Mouse (Mus musculus) ovary, postnatal 14 days (tissue): ENCODE data around the gene Ppef1.
A peak's percentile ranks its signal among the peaks of the same experiment; 100 is the strongest.
"Not testable (repeated sequence)": the region's sequence is repeated elsewhere in the genome, so short reads cannot be mapped to it uniquely, and the experiment has no call there.

Experiments
- DNase-seq: peaks from one replicate; pipeline ENCODE4 v3.0.0; 2022; ENCODE audit warnings: low spot score

The Ppef1 gene

GRCm38 (mm10) chrX:160735650-160736049 is at the start of gene Ppef1:
Ppef1 (minus strand) TSS chrX:160735765.
- DNase-seq = no peak

GRCm38 (mm10) chrX:160782276-160782675 is 46.7 kb upstream of the Ppef1 start:
- no peak for DNase-seq

DNA sequence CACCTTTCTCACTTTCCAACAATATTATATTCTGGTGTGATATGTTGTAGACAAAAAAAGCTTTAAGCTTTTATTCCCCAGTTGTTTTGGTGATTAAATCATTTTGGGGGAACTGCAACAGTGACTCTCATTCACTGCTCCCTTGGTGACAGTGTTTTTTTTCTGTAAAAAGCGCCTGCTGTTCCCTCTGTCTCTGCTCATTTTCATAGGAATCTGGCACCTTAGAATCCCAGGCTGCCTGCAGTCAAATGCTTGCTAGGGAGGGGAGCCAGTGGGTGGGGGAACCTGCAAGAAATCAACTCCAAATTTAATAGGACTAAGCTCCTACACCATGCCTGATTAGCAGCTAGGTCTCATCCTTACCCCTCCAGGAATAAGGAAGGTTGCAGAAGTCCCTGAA is 37.5 kb upstream of the Ppef1 start:
- DNase-seq = no peak

DNA sequence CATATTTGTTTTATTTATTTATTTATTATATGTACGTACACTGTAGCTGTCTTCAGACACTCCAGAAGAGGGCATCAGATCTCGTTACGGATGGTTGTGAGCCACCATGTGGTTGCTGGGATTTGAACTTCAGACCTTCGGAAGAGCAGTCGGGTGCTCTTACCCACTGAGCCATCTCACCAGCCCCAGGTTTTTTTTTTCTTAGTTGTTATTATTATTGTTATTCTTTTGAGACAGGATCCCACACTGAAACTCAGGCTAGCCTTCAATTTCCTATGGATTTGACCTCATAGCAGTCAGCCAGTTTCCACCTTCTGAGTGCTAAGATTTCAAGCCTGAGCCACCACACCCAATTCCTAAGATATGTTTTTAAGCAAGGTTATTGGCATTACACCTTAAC is 34.1 kb upstream of the Ppef1 start:
- not testable (repeated sequence) for DNase-seq

GRCm38 (mm10) chrX:160767713-160768112 is 32.1 kb upstream of the Ppef1 start, which contains the start of gene Rs1:
Rs1 (plus strand) TSS chrX:160768013.
- DNase-seq = no peak

DNA sequence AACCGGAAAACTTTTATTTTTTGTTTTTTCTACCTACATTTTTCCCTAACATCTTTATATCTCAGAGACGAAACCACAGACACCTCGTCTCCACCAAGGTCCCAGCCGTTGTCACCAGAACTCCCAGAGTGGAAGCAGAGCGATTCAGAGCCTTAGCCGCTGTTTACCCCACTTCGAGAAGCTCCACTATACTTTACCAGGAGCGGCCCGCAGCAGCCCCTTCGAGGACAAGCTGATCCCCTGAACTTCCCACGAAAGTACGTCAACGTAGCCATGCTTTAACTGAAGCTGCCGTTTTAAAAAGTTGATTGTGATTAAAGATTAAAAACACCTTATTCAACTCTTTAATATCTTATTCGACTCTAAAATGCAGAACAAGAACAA is 30.7 kb upstream of the Ppef1 start:
- DNase-seq = no peak

DNA sequence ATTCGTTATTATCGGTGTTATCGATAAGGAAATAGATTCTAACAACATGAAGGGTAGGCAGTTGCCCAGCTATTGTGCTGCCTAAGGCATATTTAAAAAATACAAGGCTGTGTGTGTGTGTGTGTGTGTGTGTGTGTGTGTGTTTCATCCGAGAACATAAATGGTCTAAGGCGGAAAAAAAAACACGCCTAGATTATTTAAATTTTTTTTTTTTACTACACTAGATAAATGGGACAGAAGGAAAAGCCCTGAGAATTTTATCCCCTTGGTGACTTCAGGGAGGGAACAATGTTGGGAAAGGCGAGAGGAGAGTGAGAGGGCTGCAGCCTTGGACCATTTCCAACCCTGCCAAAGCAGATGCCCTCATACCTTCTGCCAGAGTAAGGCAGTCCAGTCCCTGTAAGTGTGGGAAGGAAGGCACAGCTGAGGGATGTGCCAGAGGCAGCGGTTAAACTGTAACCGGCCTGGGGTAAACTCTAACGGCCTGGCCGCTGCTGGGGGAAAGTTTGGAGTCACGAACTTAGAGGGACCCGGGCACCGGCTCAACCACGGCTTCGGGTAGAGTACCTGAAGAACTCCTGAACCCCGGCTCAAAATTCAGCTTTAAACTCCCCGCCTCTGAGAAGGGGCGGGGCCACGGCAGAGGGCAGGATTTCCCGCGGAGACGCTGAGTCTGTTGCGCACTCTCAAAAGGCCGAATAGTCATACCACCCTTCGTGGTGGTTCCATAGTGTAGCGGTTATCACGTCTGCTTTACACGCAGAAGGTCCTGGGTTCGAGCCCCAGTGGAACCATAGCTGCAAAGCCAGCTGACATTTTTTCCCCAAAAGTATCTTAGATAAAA is 30.0 kb upstream of the Ppef1 start:
- peak; percentile 93 for DNase-seq

DNA sequence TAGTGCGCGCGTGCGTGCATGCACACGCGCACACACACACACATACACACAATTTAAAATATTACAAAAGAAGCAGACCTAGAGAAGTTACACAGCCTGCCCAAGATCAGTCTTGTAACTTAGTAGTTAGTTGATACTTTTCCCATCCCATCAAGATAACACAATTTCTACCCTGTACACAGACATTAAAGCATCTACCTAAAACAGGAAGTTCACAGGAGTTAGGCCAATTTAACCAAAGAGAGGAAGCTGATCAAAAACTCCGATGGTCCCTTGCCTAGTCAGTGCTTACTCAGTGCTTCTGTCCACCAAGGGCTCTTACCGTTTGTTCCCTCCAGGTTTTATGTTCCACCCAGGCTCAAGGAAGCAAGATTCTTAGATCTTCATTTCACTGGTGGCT is 15.2 kb upstream of the Ppef1 start:
- no peak for DNase-seq

DNA sequence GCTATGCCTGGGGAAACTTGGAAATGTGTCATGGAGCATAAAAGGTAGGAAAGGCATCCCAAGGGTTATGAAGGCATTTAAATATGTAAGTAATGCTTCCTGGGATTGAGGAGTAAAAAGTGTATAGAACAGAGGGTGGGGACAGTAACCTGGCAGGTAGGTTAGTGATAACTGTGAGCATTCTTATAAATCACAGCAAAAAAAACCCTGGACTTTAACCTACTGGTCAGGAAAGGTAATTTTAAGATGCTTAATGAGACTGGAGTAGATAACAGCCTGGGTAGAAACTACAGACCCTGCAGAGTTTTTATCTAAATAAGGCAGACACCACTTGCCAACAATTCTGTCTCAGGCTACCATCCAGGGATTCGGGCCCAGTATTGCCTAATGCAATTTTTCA is 13.1 kb upstream of the Ppef1 start:
- no peak for DNase-seq

- no peak for DNase-seq
Observed at GRCm38 (mm10) chrX:160745399-160745798, 9.8 kb upstream of the Ppef1 start.

GRCm38 (mm10) chrX:160699171-160699570 is 36.4 kb downstream of the Ppef1 start:
- DNase-seq = no peak

DNA sequence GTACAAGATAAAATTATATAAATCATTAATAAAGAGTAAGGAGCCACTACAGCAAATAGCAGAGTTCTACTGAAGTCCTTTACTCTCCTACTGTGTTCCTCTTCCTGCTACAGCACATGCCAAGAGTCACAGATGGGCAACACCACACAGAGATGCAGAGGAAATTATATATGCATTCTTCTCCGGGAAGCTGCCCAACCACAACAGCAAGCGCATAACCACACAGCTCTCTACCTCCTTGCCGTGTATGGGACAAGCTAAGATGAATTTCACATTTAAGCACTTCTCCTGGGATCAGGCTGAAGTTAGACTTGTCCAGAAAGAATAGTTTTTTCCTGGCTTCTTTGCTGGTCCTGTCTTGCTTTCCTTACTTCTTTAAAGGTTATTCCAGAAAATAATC is 44.0 kb downstream of the Ppef1 start:
- no peak for DNase-seq

- no peak for DNase-seq
Observed at GRCm38 (mm10) chrX:160690094-160690493, 45.5 kb downstream of the Ppef1 start.

- no peak for DNase-seq
Observed at GRCm38 (mm10) chrX:160669992-160670391, 65.6 kb downstream of the Ppef1 start.

DNA sequence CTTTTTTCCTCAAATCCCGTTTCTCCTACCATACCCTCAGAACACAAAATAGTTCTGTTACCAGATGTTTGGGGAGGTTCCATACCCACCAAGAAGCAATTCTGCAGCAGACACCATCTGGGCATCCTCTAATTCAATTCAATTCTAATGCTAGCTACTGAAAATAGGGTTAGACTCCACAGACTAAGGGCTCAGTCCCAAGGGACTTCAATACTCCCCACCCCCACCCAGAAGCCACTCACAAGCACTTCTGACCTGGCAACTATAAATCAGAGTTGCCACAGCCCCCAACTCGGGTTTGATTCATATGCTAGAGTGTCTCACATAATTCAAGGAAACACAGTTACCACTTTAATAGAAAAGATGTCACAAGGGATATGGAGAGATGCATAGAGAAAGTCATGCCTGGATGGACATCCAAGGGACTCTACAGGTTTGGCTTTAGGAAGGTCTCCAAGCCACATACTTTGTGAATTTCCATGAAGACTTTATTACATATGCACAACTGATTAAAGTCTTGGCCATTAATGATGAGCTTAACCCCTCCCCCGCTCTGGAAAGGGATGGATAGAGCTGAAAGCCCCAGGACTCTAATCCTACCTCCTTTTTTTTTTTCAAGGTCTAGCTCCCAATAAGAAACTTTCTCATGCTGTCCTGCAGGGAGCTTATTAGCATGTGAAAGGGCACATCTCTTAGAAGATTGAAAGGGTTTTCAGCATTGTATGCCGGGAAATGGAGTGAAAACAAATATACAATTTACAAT is 124.5 kb downstream of the Ppef1 start:
- DNase-seq = no peak

GRCm38 (mm10) chrX:160610482-160610881 is 125.1 kb downstream of the Ppef1 start:
- DNase-seq = no peak

DNA sequence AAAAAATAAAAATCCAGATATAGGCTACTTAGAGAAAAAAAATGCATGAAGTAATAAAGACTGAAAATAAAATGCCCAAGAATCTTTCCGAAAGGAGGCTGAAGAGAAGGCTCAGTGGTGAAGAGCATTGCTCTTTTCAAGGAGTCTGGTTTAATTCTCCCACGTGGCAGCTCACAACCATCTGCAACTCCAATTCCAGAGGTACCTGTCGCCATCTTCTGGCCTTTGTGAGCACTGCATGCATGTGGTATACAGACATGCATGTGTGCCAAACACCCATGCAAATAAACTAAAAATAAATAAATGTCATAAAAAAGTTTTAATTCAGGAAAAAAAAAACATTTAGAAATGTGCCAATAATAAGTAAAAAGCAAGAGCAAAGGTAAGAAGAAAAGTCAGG is 125.7 kb downstream of the Ppef1 start:
- DNase-seq = no peak

DNA sequence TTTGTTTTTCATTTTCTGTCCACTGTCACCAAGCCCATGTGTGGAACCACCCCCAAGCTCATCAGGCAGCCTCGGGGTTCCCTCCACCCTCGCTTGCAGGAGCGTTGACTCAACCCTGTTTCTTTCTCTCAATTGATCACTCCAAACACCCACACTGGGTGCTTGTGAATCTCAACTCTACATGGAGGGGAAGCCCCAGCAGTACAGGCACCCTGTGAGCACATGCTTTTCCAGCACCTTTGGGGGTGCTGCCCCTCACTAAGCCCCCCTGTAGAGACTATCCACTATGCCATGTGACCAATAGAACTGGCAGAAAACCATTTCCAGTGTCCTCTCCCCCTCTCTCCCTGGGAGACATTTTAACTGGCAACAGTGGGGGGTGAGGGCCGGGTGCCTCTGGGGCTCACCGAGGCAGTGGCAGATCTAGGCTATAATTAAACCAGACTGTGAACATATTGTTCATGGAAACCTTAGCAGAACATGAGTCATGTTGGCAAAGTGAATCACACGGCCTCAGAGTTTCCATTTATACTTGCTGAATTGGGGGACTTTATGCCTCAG is 131.5 kb downstream of the Ppef1 start:
- no peak for DNase-seq

DNA sequence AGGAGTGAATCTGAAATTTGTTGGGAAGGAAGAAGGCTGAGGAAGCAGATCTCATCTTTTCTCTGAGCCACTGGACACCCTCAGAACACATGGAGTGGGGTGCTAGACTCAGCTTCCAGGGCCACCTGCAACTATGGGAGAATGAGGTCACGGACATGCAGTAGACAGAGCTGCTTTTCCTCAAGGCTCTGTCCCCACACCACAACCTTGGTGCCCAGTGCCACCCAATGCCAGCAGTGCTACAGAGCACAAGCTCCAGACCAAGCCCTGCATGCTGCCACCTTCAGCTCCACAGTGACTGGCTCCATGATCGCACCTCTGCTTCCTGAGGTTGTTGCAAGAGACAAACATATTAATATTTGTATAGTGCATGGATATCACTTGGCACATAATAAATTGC is 132.2 kb downstream of the Ppef1 start:
- DNase-seq = no peak

- DNase-seq = no peak
Observed at GRCm38 (mm10) chrX:160602770-160603169, 132.8 kb downstream of the Ppef1 start.

DNA sequence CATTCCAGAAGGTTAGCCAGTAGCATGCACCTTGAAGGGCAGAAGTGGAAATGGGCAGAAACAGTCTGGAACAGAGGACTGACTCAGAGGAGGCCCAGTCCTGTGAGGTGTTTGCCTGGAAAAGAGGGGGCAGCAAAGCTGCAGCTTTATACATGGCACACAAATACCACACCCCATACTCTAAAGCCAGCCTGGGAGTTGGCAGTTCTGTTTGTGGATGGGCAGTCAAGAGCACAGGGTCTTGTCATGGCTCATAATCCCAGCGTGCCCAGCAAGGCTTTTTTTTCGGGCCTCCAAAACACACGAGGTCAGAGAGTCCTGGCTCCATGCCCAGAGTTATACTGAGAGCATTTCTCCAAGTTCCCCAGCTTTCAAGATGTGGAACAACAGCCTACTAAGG is 134.5 kb downstream of the Ppef1 start:
- DNase-seq = no peak

GRCm38 (mm10) chrX:160598562-160599458 is 136.8 kb downstream of the Ppef1 start:
- DNase-seq = no peak
